Mouse (Mus musculus): Measurements from ENCODE around the gene Atg101.

DNA sequence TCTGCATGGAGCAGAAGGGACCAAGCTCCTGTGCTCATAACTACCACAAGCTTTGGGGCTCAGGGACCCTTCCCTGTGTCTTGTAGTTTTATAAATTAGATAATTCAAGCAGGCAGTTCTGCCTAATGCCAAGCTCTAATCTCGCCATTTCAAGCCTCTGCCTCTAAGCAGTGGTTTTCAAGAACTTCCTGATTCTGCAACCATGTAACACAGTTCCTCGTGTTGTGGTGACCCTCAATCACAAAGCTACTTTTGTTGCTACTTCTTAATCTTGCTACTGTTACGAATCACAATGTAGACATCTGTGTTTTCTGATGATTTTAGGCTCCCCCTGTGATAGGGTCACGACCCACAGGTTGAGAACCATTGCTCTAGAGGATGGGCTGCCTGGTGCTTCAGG is 49.6 kb downstream of the Atg101 start:
- TF ChIP-seq CTCF (IDR thresholded peaks at IDR 0.05; ENCODE audit: borderline replicate concordance, extremely low read depth, insufficient read depth, insufficient read length) (no peak), POLR2A (IDR thresholded peaks at IDR 0.05; ENCODE audit: borderline replicate concordance, extremely low read depth, insufficient read depth, insufficient read length, poor library complexity, severe bottlenecking) (no peak)

All from brain, embryonic 14.5 days (tissue).